Mouse (Mus musculus) myocyte (in vitro differentiated cells): ENCODE results near the gene Nod1.

Experiments
- CEBPB ChIP-seq: IDR thresholded peaks from 2 replicates; pipeline ENCODE4 v1.6.1; 2011; ENCODE audit warnings: mild to moderate bottlenecking, moderate library complexity; ENCODE audit not compliant: poor library complexity, insufficient read depth, severe bottlenecking
- E2F4 ChIP-seq: IDR thresholded peaks from one replicate; pipeline ENCODE4 v1.6.1; 2011; ENCODE audit warnings: mild to moderate bottlenecking, control low read depth, moderate library complexity; ENCODE audit not compliant: insufficient read depth
- MAX ChIP-seq: IDR thresholded peaks from one replicate; pipeline ENCODE4 v1.6.1; 2011; ENCODE audit warnings: low read depth, mild to moderate bottlenecking, control low read depth
- MYOG ChIP-seq, 3 experiments: IDR thresholded peaks; one replicate each; pipeline ENCODE4 v1.6.1; 2011; ENCODE audit warnings: control low read depth in 2 of 3, low read depth in 2 of 3, mild to moderate bottlenecking in 2 of 3; ENCODE audit not compliant: insufficient read length in 2 of 3, control insufficient read depth in 1 of 3, insufficient read depth in 1 of 3
- POLR2A ChIP-seq: IDR thresholded peaks from one replicate; pipeline ENCODE4 v1.6.1; 2011; ENCODE audit warnings: low read depth, mild to moderate bottlenecking, control low read depth, moderate library complexity; ENCODE audit not compliant: insufficient read length
- REST ChIP-seq: IDR thresholded peaks from one replicate; pipeline ENCODE4 v1.6.1; 2011; ENCODE audit warnings: mild to moderate bottlenecking, control low read depth, moderate library complexity; ENCODE audit not compliant: insufficient read depth, insufficient read length
- TCF12 ChIP-seq: IDR thresholded peaks from one replicate; pipeline ENCODE4 v1.6.1; 2011; ENCODE audit warnings: mild to moderate bottlenecking, control low read depth; ENCODE audit not compliant: poor library complexity, insufficient read depth, severe bottlenecking
- TCF3 ChIP-seq: IDR thresholded peaks from one replicate; pipeline ENCODE4 v1.6.1; 2011; ENCODE audit warnings: low read depth, control low read depth; ENCODE audit not compliant: insufficient read length
- USF1 ChIP-seq: IDR thresholded peaks from one replicate; pipeline ENCODE4 v1.6.1; 2011; ENCODE audit warnings: low read depth, mild to moderate bottlenecking, control low read depth, moderate library complexity

DNA sequence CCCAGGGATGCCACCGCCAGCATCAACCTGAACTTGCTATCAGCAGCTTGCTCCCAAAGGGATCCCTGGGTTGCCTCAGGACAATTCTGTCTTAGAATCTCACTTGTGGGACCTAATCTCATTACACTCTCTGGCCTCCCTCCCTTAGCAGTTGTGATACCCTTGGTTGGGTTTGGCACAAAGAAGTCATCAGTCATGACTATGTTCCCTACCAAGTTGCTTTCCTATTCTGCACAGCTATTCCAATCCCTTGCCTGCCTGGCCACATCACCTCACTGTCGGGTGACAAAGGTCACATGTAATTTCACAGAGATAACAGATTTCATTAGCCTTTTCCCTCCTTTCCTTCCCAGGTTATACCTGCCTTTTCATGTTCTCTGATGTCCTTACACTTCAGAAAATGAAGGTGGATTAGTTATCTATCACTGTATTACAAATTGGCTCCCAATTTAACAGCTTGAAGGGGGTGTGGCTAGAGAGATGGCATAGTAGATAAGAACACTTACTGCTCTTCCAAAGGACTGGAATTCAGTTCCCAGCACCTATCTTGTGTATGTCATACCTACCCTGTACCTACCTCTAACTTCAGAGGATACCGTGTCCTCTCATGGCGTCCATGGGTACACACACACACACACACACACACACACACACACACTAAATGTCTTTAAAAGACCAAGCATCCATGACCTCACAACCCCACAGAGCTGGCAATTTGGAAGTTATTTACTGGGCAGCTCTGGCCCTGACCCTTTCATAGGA lies 38.1 kb upstream of the Nod1 start:
- TF ChIP-seq MYOG (IDR thresholded peaks at IDR 0.05; ENCODE audit: control insufficient read depth in 1 of 3, insufficient read depth in 1 of 3, insufficient read length in 2 of 3, low read depth in 2 of 3), result no peak
- no peak for TF ChIP-seq POLR2A
- TF ChIP-seq USF1, result no peak
- no peak for TF ChIP-seq TCF12
- TF ChIP-seq E2F4, result no peak
- TF ChIP-seq MAX, result no peak
- no peak for TF ChIP-seq CEBPB
- TF ChIP-seq REST, result no peak
- no peak for TF ChIP-seq TCF3
